Mouse (Mus musculus) pancreas, adult 10 weeks (tissue): Measurements from ENCODE around the gene Gm5741. TPM values are rescaled to one million over a fixed set of nuclear protein-coding genes. Genes with fewer than 3 reads are reported as not detected.

Experiments used
- polyA plus RNA-seq: library from polyadenylated mRNA; stranded (reverse); fragments of 350-450 nt; fragmentation: Illumina TruSeq; extraction: RNeasy Lipid Tissue Mini Kit (QIAGEN cat#74804); gene quantifications from one replicate; pipeline ENCODE4 v1.2.3, GENCODE M21; 2015; ENCODE audit warnings: low read depth, low replicate concordance; ENCODE audit not compliant: insufficient read depth

Gm5741 gene
- polyA plus RNA-seq = not detected

DNA sequence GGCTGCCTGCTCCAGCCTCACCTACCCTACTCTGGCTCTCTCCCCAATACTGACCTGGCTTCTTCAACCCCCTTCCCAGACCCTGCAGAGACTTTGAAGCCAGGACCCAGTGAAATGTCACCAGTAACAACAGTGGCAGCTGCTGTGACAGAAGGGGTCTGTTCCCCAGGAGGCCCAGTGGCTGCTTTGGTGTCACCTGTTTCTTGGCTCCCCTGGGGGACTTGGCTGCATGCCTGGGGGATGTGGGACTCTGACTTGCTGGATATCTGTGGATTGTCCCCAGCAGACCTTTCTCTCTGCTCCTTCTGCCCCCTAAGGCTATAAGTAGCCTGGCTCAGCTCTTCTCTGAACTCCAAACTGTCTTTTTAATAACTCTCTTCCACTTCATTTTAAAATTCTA lies at the start of gene Gm5741:
Gm5741 (minus strand) TSS at position 1 of the 400 bp plus-strand sequence.

DNA sequence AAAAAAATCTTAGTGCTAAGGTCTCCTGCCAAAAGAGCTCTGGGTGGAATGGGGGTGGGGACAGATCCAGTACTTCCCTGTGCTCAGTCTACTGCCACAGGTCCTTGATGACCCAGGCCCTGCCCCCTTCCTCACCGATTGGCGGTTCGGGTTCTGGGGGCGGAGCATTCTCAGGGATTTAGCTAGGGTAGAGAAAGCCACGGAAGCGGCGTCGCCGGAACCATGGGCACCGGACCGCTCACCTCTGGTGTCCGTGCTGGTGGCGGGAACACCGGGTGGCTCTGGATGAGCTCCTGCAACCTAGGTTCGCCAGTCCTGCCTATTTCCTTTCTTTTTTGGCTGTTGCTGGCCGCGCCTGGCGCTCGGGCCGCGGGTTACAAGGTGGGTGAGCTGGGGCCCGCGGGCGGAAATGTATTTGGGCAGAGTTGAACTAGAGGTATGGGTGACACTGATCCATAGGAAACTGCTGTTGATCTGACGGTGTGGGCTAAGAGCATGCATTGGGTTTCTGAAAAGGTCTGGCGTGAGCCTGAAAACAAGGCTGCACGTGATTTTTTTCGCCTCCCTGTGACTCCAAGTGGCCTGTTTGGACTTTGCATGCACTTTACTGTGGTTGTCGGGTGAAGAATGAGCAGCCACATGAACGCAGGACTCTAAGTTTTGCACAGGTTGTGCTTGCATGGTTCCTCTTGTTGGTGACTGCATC lies 15.5 kb upstream of the Gm5741 start, which contains the start of gene Man2b1:
Man2b1 (plus strand) TSS at position 163 of the 706 bp plus-strand sequence.

DNA sequence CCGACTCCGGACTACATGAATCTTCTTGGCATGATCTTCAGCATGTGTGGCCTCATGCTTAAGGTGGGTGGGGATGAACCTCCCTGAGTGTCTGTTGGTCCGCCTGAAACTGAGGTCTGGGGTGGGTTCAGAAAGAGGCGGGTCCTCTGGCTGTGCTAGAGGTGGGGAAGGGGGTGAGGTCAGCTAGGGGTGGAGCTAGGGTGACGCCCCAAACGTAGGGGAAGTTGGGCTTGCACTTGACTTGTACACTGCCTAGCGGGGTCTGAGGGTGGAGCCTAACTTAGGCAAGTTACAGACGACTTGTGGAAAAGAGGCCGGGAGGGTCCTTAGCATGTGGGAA lies 13.4 kb upstream of the Gm5741 start, which contains the start of gene Wdr83:
Wdr83 (minus strand) TSS at position 91 of the 340 bp plus-strand sequence.

DNA sequence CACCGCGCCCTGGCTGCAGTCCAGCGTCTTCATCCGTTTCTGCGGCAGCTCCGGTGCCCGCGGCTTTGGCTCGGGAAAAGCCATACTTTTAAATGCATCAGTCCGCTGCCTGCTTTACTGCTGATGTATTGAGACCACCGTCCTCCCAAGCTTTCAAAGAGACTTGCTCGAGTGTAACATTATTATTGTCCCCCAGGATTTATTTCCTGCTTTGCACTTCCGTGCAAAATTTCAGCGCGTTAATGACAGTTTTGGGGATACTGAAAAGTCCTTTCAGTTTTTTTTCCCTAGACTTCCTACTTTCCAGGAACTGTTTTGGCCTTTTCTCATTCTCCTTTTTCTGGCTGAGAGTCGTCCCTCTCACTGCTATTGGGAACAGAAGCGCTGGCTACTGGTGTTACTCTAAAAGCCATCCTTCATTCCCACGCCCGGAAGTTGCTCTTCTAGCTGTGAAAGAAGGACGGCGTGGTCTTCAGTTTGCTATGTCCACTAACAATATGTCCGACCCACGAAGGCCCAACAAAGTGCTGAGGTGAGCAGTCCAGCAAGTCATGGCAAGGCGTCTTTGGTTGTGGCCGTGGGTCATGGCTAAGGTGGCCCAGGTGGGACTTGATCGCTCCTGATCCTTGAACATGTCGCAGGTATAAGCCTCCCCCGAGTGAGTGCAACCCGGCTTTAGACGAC lies 12.9 kb upstream of the Gm5741 start, which contains the start of gene Wdr83os:
Wdr83os (plus strand) TSS at position 209 of the 684 bp plus-strand sequence.

DNA sequence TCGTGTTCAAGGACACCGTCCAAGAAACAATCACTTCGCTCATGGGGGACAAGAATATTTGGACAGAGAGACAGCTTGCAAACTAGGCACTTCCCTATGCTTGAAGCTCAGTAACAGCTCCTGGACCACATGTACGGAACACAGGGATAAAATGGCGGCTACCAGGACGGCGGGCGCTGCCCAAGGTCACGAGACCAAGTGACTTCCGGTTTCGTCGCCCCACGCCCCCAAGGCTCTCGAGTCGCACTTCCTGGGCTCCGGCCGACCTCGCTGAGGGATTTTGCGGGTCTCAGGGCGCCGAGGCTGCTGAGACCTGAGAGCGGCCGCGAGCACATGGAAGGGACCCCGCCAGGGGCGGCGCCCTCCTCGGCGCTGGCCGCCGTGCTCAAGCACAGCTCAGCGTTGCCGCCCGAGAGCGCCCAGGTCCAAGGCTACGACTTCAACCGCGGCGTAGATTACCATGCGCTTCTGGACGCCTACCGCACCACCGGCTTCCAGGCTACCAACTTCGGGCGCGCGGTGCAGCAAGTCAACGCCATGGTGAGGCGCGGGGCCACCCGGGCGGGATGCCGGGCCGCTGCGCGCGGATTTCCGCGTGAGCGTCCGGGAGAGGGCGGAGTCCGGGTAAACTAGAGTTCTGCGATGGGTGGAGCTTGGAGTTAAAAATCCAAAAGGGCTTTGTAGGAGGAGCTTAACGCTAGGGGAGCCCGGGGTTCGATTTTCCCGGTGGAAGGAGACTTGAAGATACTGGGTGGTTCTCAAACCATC lies 3.9 kb upstream of the Gm5741 start, which contains the start of gene Dhps:
Dhps (plus strand) TSS at position 244 of the 768 bp plus-strand sequence.

DNA sequence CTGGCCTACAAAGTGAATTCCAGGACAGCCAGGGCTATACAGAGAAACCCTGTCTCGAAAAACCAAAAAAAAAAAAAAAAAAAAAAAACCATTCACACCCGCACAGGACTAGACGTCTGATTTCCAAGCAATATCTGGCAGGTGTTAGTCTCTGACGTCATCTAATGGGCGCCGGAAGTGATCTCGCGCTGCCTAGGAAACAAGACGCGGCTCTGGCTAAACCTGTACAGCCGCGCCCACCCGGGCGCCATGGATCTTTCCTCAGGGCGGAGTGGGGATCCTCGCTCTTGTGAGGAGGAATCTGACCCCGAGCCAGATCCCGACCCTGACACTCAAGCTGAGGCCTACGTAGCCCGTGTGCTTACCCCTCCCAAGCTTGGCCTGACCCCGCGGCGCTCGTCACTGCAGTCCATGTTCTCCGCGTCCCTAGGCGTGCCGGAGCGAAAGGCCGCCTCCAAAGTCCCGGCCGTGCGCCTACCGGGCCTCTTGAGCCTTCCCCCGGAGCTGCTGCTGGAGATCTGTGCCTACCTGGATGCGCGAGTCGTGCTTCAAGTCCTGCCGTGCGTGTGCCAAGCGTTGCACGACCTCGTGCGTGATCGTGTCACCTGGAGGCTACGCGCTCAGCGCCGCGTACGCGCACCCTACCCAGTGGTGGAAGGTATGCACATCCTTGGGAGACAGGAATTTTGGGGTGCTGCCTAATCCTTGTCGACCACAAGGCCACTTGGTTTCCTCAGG lies 7.7 kb downstream of the Gm5741 start, which contains the start of gene Fbxw9:
Fbxw9 (plus strand) TSS at position 177 of the 738 bp plus-strand sequence.

DNA sequence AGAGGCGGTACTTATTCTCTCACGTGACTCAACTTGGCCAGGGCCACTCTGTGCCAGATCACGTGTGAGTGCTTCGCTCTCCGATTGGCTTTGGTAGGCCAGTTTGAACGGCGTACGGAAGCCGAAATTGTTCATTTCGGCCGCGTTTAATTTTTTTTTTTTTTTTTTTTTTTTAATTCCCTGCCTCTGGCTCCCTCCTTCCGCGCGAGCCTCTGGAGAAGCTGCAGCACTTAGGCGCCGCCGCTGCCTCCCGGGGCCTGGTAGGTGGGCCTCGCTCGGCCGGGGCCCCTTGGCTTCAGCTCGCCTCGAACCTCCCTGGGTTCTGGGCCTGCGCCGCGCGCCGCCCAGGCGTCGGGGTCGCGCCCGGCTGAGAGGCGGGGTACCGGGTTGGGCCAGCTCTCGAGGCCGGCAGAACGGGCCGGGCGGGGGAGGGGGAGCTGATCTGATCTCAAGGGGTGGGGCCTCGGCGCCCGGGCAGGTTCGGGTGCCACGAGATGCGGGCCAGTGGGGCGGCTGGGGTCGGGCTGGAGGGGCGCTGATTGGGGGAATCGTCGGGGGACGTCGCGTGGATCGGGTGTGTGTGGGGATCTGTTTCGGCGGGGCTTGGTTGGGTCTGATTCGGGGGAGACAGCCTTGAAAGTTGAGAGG lies 30.9 kb downstream of the Gm5741 start, which contains the start of gene Tnpo2:
Tnpo2 (plus strand) TSS at position 198 of the 648 bp plus-strand sequence.

DNA sequence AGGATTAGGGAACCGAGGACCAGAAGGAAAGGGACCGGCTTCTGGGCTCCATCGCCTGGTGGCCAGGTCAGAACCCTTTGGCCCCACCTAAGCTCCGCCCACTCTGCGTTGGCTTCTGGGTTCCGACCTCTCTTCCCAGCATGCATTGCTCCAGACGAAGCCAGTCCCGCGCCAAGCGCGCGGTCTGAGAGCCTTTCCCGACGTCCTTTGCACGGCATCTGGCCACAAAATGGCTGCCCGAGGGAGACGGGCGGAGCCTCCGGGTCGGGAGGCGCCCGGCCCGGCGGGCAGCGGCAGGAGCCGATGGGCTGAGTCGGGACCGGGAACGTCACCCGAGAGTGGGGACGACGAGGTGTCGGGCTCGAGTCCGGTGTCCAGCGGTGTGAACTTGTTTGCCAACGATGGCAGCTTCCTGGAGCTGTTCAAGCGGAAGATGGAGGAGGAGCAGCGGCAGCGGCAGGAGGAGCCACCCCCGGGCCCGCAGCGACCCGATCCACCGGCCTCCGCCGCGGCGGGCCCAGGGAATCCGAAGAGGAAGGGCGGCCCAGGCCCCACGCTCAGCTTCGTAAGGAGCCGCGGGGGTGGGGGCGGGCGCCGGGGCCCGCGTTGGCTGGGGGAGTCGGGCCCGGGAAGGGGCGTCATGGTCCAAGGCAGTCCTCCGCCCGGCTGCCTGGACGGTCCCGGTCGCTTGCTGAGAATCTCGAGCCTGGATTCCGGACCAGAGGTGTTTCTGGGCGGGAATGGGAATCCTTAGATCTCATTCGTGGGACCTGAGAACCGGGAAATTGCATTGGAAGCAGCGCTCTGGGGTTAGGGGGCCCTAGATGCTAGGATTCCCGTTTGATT lies 40.9 kb downstream of the Gm5741 start, which contains the start of gene Trir:
Trir (plus strand) TSS at position 154 of the 846 bp plus-strand sequence.

DNA sequence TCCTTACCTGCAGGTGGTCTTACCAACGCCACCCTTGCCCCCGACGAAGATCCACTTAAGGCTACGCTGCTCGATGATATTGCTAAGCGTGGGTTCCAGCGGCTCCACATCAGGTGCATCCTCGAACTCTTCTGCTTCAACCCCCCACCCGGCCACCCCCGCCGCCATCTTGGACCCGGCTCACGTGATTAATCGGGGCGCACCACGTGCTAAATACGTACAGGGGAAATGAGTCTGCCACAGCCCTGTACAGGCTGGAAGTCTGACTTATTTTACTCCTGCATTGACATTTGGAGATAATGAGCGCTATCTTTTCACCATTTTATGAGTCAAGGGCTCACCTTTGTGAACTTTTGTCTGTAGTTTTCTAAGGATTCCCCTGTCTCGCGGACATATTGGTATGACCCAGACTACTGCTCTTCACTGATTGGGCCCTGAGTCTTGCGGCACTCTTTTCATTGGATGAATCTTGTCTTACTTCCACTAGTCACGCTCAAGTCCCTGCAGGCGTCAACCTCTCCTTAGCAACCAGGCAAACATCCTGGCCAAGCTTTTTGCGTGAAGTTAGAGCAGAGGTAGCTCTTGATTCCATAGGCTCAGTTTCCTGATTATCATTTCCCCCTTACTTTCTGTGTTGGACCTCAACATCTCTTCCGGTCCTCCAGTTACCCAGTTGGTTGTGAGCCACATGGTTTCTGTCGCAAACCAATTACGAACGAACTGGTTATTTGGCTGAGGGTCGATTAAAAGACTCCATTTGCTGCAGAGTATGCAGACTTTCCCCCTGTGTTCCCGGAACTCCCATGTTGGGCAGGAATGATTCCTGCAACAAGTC lies 42.5 kb downstream of the Gm5741 start, which contains the start of gene Asna1:
Asna1 (minus strand) TSS at position 184 of the 835 bp plus-strand sequence.

Other genes starting within 250 kb of the Gm5741 start
- 1.8 TPM for gene Dand5, start 245.2 kb downstream of the Gm5741 start, polyA plus RNA-seq
- 7.0 TPM for gene Gadd45gip1, start 236.5 kb downstream of the Gm5741 start, polyA plus RNA-seq
- 18.2 TPM for gene Rad23a, start 227.3 kb downstream of the Gm5741 start, polyA plus RNA-seq
- gene Calr, start 221.0 kb downstream of the Gm5741 start, polyA plus RNA-seq = 181 TPM
- gene Farsa, start 211.0 kb downstream of the Gm5741 start, polyA plus RNA-seq = 19.1 TPM
- gene Syce2, start 195.9 kb downstream of the Gm5741 start, polyA plus RNA-seq = not detected
- 27.8 TPM for gene Gcdh, start 174.1 kb downstream of the Gm5741 start, polyA plus RNA-seq
- not detected for gene Klf1, start 166.1 kb downstream of the Gm5741 start, polyA plus RNA-seq
- gene Dnase2a, start 159.4 kb downstream of the Gm5741 start, polyA plus RNA-seq = 6.3 TPM
- 0.61 TPM for gene Mast1, start 130.6 kb downstream of the Gm5741 start, polyA plus RNA-seq
- not detected for gene Rtbdn, start 121.0 kb downstream of the Gm5741 start, polyA plus RNA-seq
- gene Gm49661, start 98.5 kb downstream of the Gm5741 start, polyA plus RNA-seq = not detected
- gene Prdx2, start 98.4 kb downstream of the Gm5741 start, polyA plus RNA-seq = 35.5 TPM
- gene Rnaseh2a, start 98.2 kb downstream of the Gm5741 start, polyA plus RNA-seq = 8.3 TPM
- gene Junb, start 89.3 kb downstream of the Gm5741 start, polyA plus RNA-seq = 10.0 TPM
- gene Hook2, start 77.4 kb downstream of the Gm5741 start, polyA plus RNA-seq = 13.4 TPM
- not detected for gene Best2, start 53.5 kb downstream of the Gm5741 start, polyA plus RNA-seq
- 24.7 TPM for gene Asna1, start 42.7 kb downstream of the Gm5741 start, polyA plus RNA-seq
- gene Trir, start 41.2 kb downstream of the Gm5741 start, polyA plus RNA-seq = 49.3 TPM
- gene Tnpo2, start 31.1 kb downstream of the Gm5741 start, polyA plus RNA-seq = 7.1 TPM
- 6.4 TPM for gene Fbxw9, start 7.9 kb downstream of the Gm5741 start, polyA plus RNA-seq
- gene Dhps, start 3.8 kb upstream of the Gm5741 start, polyA plus RNA-seq = 16.0 TPM
- 22.2 TPM for gene Wdr83os, start 12.8 kb upstream of the Gm5741 start, polyA plus RNA-seq
- 13.1 TPM for gene Wdr83, start 13.3 kb upstream of the Gm5741 start, polyA plus RNA-seq
- 14.9 TPM for gene Man2b1, start 15.3 kb upstream of the Gm5741 start, polyA plus RNA-seq
- 1.1 TPM for gene Zfp791, start 55.1 kb upstream of the Gm5741 start, polyA plus RNA-seq
- gene Cks1brt, start 83.9 kb upstream of the Gm5741 start, polyA plus RNA-seq = not detected
- gene Olfr371, start 158.0 kb upstream of the Gm5741 start, polyA plus RNA-seq = not detected
- gene Orc6, start 231.7 kb upstream of the Gm5741 start, polyA plus RNA-seq = 7.9 TPM
- 12.8 TPM for gene Vps35, start 231.8 kb upstream of the Gm5741 start, polyA plus RNA-seq